Mouse (Mus musculus) lung, embryonic 15.5 days (tissue): ENCODE results near the gene Tk1. TPM values are rescaled to one million over a fixed set of nuclear protein-coding genes. Genes with fewer than 3 reads are reported as not detected.
A peak's percentile ranks its signal among the peaks of the same experiment; 100 is the strongest.
"Not testable (repeated sequence)": the region's sequence is repeated elsewhere in the genome, so short reads cannot be mapped to it uniquely, and the experiment has no call there.

Source experiments
- ATAC-seq: fragments of 200-750 bp; cut with Nextera tagmentation; 2 replicates; pipeline ENCODE4 v1.8.0; 2017; ENCODE audit warnings: moderate number of reproducible peaks, borderline replicate concordance; ENCODE audit not compliant: low FRiP score, low TSS enrichment; ENCODE audit errors: extremely low read depth
- H3K27ac ChIP-seq: fragments of 300-500 bp; sonication (generic); 2 replicates; pipeline ENCODE4 v1.5.1; 2015; ENCODE audit warnings: moderate library complexity, mild to moderate bottlenecking, inconsistent platforms
- H3K27me3 ChIP-seq: fragments of 300-500 bp; sonication (generic); 2 replicates; pipeline ENCODE4 v1.6.1; 2015; ENCODE audit warnings: inconsistent platforms
- H3K36me3 ChIP-seq: fragments of 300-500 bp; sonication (generic); 2 replicates; pipeline ENCODE4 v1.6.1; 2015; ENCODE audit warnings: inconsistent platforms
- H3K4me1 ChIP-seq: fragments of 300-500 bp; sonication (generic); 2 replicates; pipeline ENCODE4 v1.6.1; 2015; ENCODE audit warnings: inconsistent platforms
- H3K4me2 ChIP-seq: fragments of 300-500 bp; sonication (generic); 2 replicates; pipeline ENCODE4 v1.6.1; 2015; ENCODE audit warnings: inconsistent platforms, mild to moderate bottlenecking, moderate library complexity
- H3K4me3 ChIP-seq: fragments of 300-500 bp; sonication (generic); 2 replicates; pipeline ENCODE4 v1.5.1; 2015; ENCODE audit warnings: mild to moderate bottlenecking, inconsistent platforms
- H3K9ac ChIP-seq: fragments of 300-500 bp; sonication (generic); 2 replicates; pipeline ENCODE4 v1.6.1; 2015; ENCODE audit warnings: inconsistent platforms
- H3K9me3 ChIP-seq: fragments of 300-500 bp; sonication (generic); 2 replicates; pipeline ENCODE4 v1.6.1; 2016; ENCODE audit warnings: inconsistent platforms
- WGBS: fragments of 180-500 bp; shearing (Covaris S2); methylation state at CpG from one replicate; pipeline ENCODE4 v1.1.7; 2015; 5-methylcytosine and 5-hydroxymethylcytosine counted together
- polyA plus RNA-seq: library from polyadenylated mRNA; unstranded; fragments of >200 nt; fragmentation: Nextera tagmentation; extraction: Ambion mirVana; gene quantifications from 2 replicates; pipeline ENCODE4 v1.2.1, GENCODE M21; 2015

Gene Tk1
- polyA plus RNA-seq, 1 experiment from 2014 or later = 145 TPM

DNA sequence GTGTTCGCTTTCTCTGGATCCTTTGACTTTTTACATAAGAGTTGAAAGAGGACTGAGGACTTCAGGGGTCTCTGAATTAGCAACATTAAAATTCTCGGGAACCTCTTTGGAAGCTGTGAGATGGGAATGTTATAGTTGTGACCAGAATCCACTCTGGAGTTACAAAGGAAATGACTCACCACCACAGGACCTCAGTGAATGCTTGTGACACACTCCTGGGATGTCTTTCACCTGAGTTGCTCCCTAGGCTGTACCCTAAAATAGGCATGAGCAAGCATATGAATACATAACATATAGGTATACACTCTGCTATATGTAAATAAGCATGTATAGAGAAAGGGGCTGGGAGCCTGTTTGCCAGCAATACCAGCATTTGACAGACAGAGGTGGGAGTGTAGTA lies 17.5 kb upstream of the Tk1 start:
- no peaks in the 10 kb centered on the region for H3K27me3 ChIP-seq
- H3K4me2 ChIP-seq = no peak overlapping the region
- no peak overlapping the region for H3K27ac ChIP-seq
- no peak for ATAC-seq
- H3K4me1 ChIP-seq = peaks cover 12% of the 10 kb centered on the region
- H3K9ac ChIP-seq = no peak overlapping the region
- H3K36me3 ChIP-seq = no peaks in the 10 kb centered on the region
- H3K9me3 ChIP-seq = no peaks in the 10 kb centered on the region
- no peak overlapping the region for H3K4me3 ChIP-seq
- 82% methylated on average over 2 of the region's 2 CpGs for WGBS

DNA sequence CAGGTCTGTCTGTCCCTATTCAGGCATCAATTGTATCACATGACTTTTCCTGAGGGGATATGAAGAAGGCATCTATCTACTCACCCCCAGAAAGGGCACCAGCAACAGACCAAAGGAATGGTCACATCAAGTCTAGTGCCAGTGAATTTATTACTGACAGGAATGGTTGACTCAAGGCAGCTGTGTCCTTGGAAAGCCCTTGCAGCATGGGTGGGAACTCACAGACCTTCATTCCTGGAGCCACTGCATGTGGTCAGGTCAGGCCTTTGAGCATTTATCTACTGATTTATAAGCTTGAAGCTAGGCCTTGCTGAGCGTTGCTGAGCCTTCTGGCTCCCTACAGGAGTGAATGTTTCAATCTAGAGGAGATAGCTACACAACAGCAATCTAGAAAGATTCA lies 15.0 kb upstream of the Tk1 start:
- 0 out of 2 replicates have a peak, but pooled peaks cover 4% of the 10 kb centered on the region for H3K4me1 ChIP-seq
- no peak for ATAC-seq
- no peak overlapping the region for H3K4me3 ChIP-seq
- no peaks in the 10 kb centered on the region for H3K9me3 ChIP-seq
- H3K9ac ChIP-seq = no peak overlapping the region
- WGBS = 32% methylated on average over 1 of the region's 1 CpGs
- no peak overlapping the region for H3K4me2 ChIP-seq
- H3K27ac ChIP-seq = no peak overlapping the region
- H3K36me3 ChIP-seq = no peaks in the 10 kb centered on the region
- H3K27me3 ChIP-seq = no peaks in the 10 kb centered on the region

- whole genome bisulfite sequencing = 75% methylated on average over 1 of the region's 1 CpGs
- no peak for ATAC-seq
Measured at GRCm38 (mm10) chr11:117839021-117839420, 13.1 kb upstream of the Tk1 start.

DNA sequence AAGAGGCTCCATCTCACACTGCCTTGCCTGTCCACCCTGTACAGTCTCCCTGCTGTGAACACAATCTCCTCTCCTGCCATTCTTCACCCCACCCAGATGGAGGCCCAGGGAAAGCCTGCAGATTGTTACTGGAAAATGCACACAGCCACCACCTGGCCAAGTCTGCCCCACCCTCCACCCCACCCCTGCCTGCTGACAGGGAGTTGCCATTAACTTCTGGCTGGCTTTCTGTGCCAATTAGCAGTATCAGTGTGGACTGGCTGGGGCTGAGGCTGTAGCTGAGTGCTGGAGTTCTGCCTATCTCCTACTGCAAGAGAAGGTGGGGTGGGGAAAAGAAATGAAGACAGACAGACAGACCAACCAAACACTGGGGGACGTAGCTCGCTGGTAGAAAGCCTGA lies 12.7 kb upstream of the Tk1 start:
- Histone ChIP-seq H3K9ac (no peak overlapping the region), H3K9me3 (no peaks in the 10 kb centered on the region), H3K27me3 (no peaks in the 10 kb centered on the region), H3K36me3 (no peaks in the 10 kb centered on the region), H3K4me1 (0 out of 2 replicates have a peak, but pooled peaks cover 4% of the 10 kb centered on the region), H3K4me3 (no peak overlapping the region), H3K27ac (no peak overlapping the region), H3K4me2 (no peak overlapping the region)
- ATAC-seq = no peak; the same call in 1 of the 2 replicates
- WGBS = 59% methylated on average over 2 of the region's 2 CpGs

More at GRCm38 (mm10) chr11:117839021-117839420, 13.1 kb upstream of the Tk1 start:
- Histone ChIP-seq H3K9me3 (no peaks in the 10 kb centered on the region), H3K4me2 (no peak overlapping the region), H3K36me3 (no peaks in the 10 kb centered on the region), H3K27ac (no peak overlapping the region), H3K27me3 (no peaks in the 10 kb centered on the region), H3K4me3 (no peak overlapping the region), H3K9ac (no peak overlapping the region), H3K4me1 (0 out of 2 replicates have a peak, but pooled peaks cover 4% of the 10 kb centered on the region)

GRCm38 (mm10) chr11:117836306-117836705 lies 10.4 kb upstream of the Tk1 start:
- Histone ChIP-seq H3K27ac (no peak overlapping the region), H3K4me3 (peak overlapping the region; percentile 19), H3K36me3 (no peaks in the 10 kb centered on the region), H3K9me3 (no peaks in the 10 kb centered on the region), H3K9ac (no peak overlapping the region), H3K4me2 (peak overlapping the region; percentile 50), H3K4me1 (peaks cover 10% of the 10 kb centered on the region; the same call in 1 of the 2 replicates), H3K27me3 (no peaks in the 10 kb centered on the region)
- ATAC-seq = no peak
- 22% methylated on average over 13 of the region's 13 CpGs for WGBS

- Histone ChIP-seq H3K4me2 (no peak overlapping the region), H3K4me3 (no peak overlapping the region), H3K9me3 (no peaks in the 10 kb centered on the region), H3K4me1 (peaks cover 29% of the 10 kb centered on the region), H3K9ac (no peak overlapping the region), H3K36me3 (no peaks in the 10 kb centered on the region), H3K27ac (no peak overlapping the region), H3K27me3 (no peaks in the 10 kb centered on the region)
- no peak for ATAC-seq
- 87% methylated on average over 8 of the region's 8 CpGs for WGBS
Measured at GRCm38 (mm10) chr11:117834086-117834485, 8.2 kb upstream of the Tk1 start.

GRCm38 (mm10) chr11:117833509-117833908 lies 7.6 kb upstream of the Tk1 start:
- WGBS = 77% methylated on average over 6 of the region's 6 CpGs
- ATAC-seq = not testable (repeated sequence)

DNA sequence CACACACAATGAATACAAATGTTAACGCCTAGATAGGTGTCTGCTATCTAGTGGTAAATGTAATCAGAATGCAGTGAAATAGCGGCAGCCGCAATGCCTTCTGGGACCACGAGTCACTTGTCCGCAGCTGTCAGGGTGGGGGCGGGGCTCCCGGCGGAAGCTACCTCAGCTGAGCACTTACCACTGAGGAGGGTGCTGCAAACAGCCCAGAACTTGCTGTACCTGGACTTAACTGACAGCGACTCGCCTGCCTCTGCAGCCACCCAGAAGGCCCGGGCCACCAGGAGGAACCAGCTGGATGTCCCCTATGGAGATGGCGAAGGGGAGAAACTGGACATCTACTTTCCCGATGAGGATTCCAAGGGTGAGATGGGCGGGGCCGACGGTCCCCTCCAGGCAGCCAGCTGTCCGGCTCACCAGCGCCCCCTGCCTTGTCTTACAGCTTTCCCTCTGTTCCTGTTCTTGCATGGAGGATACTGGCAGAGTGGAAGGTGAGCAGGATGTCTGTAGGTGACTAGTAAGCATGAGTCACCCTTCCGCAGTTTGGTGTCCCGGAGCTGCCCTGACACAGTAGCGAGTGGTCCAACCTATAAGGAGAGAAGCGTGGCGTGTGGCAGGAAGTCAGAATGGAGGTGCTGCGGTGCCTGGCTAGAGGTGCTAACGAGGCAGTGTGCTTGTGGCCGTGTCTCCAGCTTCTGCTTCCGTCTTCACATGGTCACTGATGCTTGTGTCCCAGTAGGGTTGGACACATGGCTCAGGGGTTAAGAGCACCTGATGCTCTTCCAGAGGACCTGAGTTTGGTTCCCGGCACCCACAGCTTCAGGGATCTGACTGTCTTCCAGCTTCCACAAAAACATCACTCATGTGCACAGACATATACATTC lies 6.4 kb upstream of the Tk1 start:
- H3K4me2 ChIP-seq = peak overlapping the region; percentile 50
- peak; percentile 16; the same call in 1 of the 2 replicates for ATAC-seq
- H3K9ac ChIP-seq = no peak overlapping the region
- WGBS = 22% methylated on average over 28 of the region's 28 CpGs
- no peaks in the 10 kb centered on the region for H3K27me3 ChIP-seq
- no peak overlapping the region for H3K27ac ChIP-seq
- H3K9me3 ChIP-seq = no peaks in the 10 kb centered on the region
- H3K36me3 ChIP-seq = no peaks in the 10 kb centered on the region
- H3K4me3 ChIP-seq = peak overlapping the region; percentile 17
- peaks cover 47% of the 10 kb centered on the region for H3K4me1 ChIP-seq

More at GRCm38 (mm10) chr11:117833509-117833908, 7.6 kb upstream of the Tk1 start:
- H3K4me1 ChIP-seq = peaks cover 35% of the 10 kb centered on the region
- H3K4me3 ChIP-seq, H3K9ac ChIP-seq, H3K27me3 ChIP-seq, H3K27ac ChIP-seq, H3K9me3 ChIP-seq, H3K4me2 ChIP-seq, H3K36me3 ChIP-seq: not testable (repeated sequence)

- H3K4me1 ChIP-seq = peaks cover 57% of the 10 kb centered on the region
- no peak overlapping the region for H3K9ac ChIP-seq
- H3K4me2 ChIP-seq = no peak overlapping the region
- WGBS = 49% methylated on average over 9 of the region's 9 CpGs
- no peaks in the 10 kb centered on the region for H3K27me3 ChIP-seq
- H3K36me3 ChIP-seq = no peaks in the 10 kb centered on the region
- no peaks in the 10 kb centered on the region for H3K9me3 ChIP-seq
- peak overlapping the region; percentile 83 for H3K27ac ChIP-seq
- ATAC-seq = no peak
- no peak overlapping the region for H3K4me3 ChIP-seq
Measured at GRCm38 (mm10) chr11:117830401-117830800, 4.5 kb upstream of the Tk1 start.

- no peak for ATAC-seq
- no peak overlapping the region for H3K4me3 ChIP-seq
- H3K36me3 ChIP-seq = no peaks in the 10 kb centered on the region
- 41% methylated on average over 2 of the region's 2 CpGs for WGBS
- H3K9me3 ChIP-seq = no peaks in the 10 kb centered on the region
- peaks cover 62% of the 10 kb centered on the region for H3K4me1 ChIP-seq
- peak overlapping the region; percentile 83 for H3K27ac ChIP-seq
- H3K9ac ChIP-seq = no peak overlapping the region
- no peaks in the 10 kb centered on the region for H3K27me3 ChIP-seq
- H3K4me2 ChIP-seq = no peak overlapping the region
Measured at GRCm38 (mm10) chr11:117829671-117830215, 3.9 kb upstream of the Tk1 start.

GRCm38 (mm10) chr11:117828888-117829604 lies 3.2 kb upstream of the Tk1 start:
- Histone ChIP-seq H3K4me2 (no peak overlapping the region), H3K27me3 (no peaks in the 10 kb centered on the region), H3K4me1 (peaks cover 68% of the 10 kb centered on the region), H3K4me3 (no peak overlapping the region), H3K36me3 (no peaks in the 10 kb centered on the region), H3K9me3 (no peaks in the 10 kb centered on the region), H3K9ac (no peak overlapping the region), H3K27ac (peak overlapping the region; percentile 83)
- 32% methylated on average over 9 of the region's 9 CpGs for WGBS
- ATAC-seq = no peak
